Mouse (Mus musculus) large intestine, adult 2 months (tissue): Measurements from ENCODE around the gene Vmn1r1. TPM values are rescaled to one million over a fixed set of nuclear protein-coding genes. Genes with fewer than 3 reads are reported as not detected.
"Not testable (repeated sequence)": the region's sequence is repeated elsewhere in the genome, so short reads cannot be mapped to it uniquely, and the experiment has no call there.

Experiments used
- DNase-seq: peaks from one replicate; pipeline ENCODE4 v3.0.0-alpha.2; 2012; ENCODE audit warnings: low read depth, low spot score
- WGBS: fragments of 180-500 bp; shearing (Covaris S2); methylation state at CpG from one replicate; pipeline ENCODE4 v1.1.7; 2018; 5-methylcytosine and 5-hydroxymethylcytosine counted together
- polyA plus RNA-seq: library from polyadenylated mRNA; depleted of rRNA; stranded (reverse); fragments of >200 nt; gene quantifications from 2 replicates; pipeline ENCODE4 v1.2.3, GENCODE M21; 2012; rRNA removed

The Vmn1r1 gene
- polyA plus RNA-seq, result not detected in 2 replicates

GRCm38 (mm10) chr1:182164386-182164785, at the start of gene Vmn1r1:
Vmn1r1 (minus strand) TSS chr1:182164486.
- DNase-seq, result no peak
- WGBS, result 73% methylated on average over 7 of the region's 7 CpGs

- 90% methylated on average over 2 of the region's 2 CpGs for WGBS
- DNase-seq, result no peak
Observed at GRCm38 (mm10) chr1:182210322-182210721, 46.0 kb upstream of the Vmn1r1 start.

- 81% methylated on average over 1 of the region's 1 CpGs for WGBS
- no peak for DNase-seq
Observed at GRCm38 (mm10) chr1:182192581-182192980, 28.3 kb upstream of the Vmn1r1 start.

GRCm38 (mm10) chr1:182191816-182192545, 27.7 kb upstream of the Vmn1r1 start:
- DNase-seq, result peak; percentile 64
- 25% methylated on average over 10 of the region's 10 CpGs for WGBS

- DNase-seq, result no peak
- WGBS, result 36% methylated on average over 5 of the region's 5 CpGs
Observed at GRCm38 (mm10) chr1:182191181-182191580, 26.9 kb upstream of the Vmn1r1 start.

GRCm38 (mm10) chr1:182189669-182190440, 25.6 kb upstream of the Vmn1r1 start:
- no peak for DNase-seq
- WGBS, result 83% methylated on average over 3 of the region's 3 CpGs

- not testable (repeated sequence) for DNase-seq
- 92% methylated on average over 4 of the region's 4 CpGs for WGBS
Observed at GRCm38 (mm10) chr1:182182449-182182848, 18.2 kb upstream of the Vmn1r1 start.

GRCm38 (mm10) chr1:182181456-182182305, 17.4 kb upstream of the Vmn1r1 start:
- 84% methylated on average over 5 of the region's 5 CpGs for WGBS
- no peak for DNase-seq

- DNase-seq, result not testable (repeated sequence)
- WGBS, result 94% methylated on average over 19 of the region's 19 CpGs
Observed at GRCm38 (mm10) chr1:182176985-182177384, 12.7 kb upstream of the Vmn1r1 start.

- not testable (repeated sequence) for DNase-seq
- 88% methylated on average over 6 of the region's 6 CpGs for WGBS
Observed at GRCm38 (mm10) chr1:182170206-182170605, 5.9 kb upstream of the Vmn1r1 start.

GRCm38 (mm10) chr1:182162951-182163350, 1.3 kb downstream of the Vmn1r1 start:
- no peak for DNase-seq
- WGBS, result 42% methylated on average over 5 of the region's 5 CpGs

GRCm38 (mm10) chr1:182159575-182159974, 4.7 kb downstream of the Vmn1r1 start:
- WGBS, result 86% methylated on average over 3 of the region's 3 CpGs
- DNase-seq, result no peak

GRCm38 (mm10) chr1:182157734-182158133, 6.6 kb downstream of the Vmn1r1 start:
- WGBS, result 64% methylated on average over 4 of the region's 4 CpGs
- DNase-seq, result no peak

- 87% methylated on average over 2 of the region's 2 CpGs for WGBS
- no peak for DNase-seq
Observed at GRCm38 (mm10) chr1:182149966-182150365, 14.3 kb downstream of the Vmn1r1 start.

GRCm38 (mm10) chr1:182148864-182149514, 15.3 kb downstream of the Vmn1r1 start:
- DNase-seq, result no peak
- WGBS, result 54% methylated on average over 7 of the region's 7 CpGs

- 68% methylated on average over 5 of the region's 5 CpGs for WGBS
- no peak for DNase-seq
Observed at GRCm38 (mm10) chr1:182145546-182145945, 18.7 kb downstream of the Vmn1r1 start.

GRCm38 (mm10) chr1:182143288-182143687, 21.0 kb downstream of the Vmn1r1 start:
- 55% methylated on average over 8 of the region's 8 CpGs for WGBS
- no peak for DNase-seq

- DNase-seq, result no peak
- 87% methylated on average over 13 of the region's 13 CpGs for WGBS
Observed at GRCm38 (mm10) chr1:182142725-182143124, 21.6 kb downstream of the Vmn1r1 start.

- peak; percentile 58 for DNase-seq
- under 1% methylated on average over 6 of the region's 6 CpGs for WGBS
Observed at GRCm38 (mm10) chr1:182140370-182140769, 23.9 kb downstream of the Vmn1r1 start.
